Mouse (Mus musculus) liver, adult (tissue): Measurements from ENCODE around the gene Fndc9.

Experiments
- GATA4 ChIP-seq: IDR thresholded peaks from 2 replicates; pipeline ENCODE4 v1.6.1; 2014; ENCODE audit warnings: mild to moderate bottlenecking, low read length; ENCODE audit not compliant: insufficient replicate concordance

Gene Fndc9

GRCm38 (mm10) chr11:46258207-46258606 lies 22.9 kb downstream of the Fndc9 start:
- no peak for TF ChIP-seq GATA4

DNA sequence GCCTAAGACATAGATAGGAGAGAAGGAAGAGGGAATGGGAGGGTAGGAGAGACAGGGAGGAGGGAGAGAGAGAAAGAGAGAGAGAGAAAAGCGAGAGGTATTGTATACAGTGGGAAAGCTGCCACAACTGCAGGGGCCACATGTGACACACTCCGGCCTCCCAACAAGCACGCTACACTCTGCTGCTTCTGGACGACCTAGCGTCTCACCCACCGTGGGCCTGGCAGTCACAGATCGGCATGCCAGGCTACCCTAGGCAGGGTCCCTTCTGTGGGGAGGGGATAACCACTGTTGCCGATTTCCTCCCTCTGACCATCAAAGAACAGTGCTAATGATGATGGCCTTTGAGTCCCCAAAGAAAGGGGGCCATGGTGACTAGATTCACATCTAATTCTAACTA lies 23.4 kb downstream of the Fndc9 start:
- no peak for TF ChIP-seq GATA4

DNA sequence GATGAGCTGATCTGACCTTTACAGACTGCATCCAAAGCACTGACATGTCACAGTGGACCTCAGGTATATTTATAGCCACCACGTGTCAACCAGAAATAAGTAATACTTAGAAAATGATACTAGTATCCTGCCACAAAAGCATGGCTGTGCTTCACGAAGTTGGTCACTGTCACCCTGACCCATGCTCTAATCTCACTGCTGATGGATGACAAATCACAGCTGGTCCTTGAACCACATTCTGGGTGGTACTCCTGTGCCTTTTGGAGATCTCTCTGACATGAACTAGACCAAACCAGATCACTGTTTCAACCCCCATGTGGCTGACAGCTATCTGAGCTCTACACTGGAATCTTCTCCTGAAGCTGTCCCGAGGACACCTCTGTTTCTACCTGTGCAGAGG lies 27.5 kb downstream of the Fndc9 start:
- no peak for TF ChIP-seq GATA4

- TF ChIP-seq GATA4: no peak
These were observed 28.0 kb downstream of the Fndc9 start for GRCm38 (mm10) chr11:46263291-46263690.

GRCm38 (mm10) chr11:46264584-46264983 lies 29.3 kb downstream of the Fndc9 start:
- TF ChIP-seq GATA4: no peak

DNA sequence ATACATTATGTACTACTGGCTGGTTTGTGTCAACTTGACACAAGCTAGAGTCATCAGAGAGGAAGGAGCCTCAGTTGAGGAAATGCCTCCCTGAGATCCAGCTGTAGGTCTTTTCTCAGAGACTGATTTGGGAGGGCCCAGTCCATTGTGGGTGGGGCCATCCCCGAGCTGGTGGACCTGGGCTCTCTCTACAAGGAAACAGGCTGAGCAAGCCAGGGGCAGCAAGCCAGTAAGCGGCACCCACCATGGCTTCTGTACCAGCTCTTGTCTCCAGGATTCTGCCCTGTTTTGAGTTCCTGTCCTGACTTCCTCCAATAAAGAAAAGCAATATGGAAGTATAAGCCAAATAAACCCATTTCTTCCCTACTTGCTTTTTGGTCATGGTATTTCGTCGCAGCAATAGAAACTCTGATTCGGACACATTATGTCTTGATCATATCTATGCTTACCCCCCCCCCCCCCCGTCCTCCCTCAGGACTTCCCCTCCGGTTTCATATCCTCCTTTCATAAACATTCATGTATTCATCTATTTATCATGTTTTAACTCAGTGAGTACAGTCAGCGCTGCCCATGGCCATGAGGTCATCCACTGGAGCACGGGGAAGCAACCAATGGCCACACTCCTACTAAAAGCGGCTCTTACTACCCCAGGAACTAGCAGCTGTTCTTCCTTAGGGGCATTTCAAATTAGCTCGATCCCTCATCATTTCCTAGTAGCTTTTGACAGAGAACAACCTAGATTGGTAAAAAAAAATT lies 29.9 kb downstream of the Fndc9 start:
- TF ChIP-seq GATA4: no peak

GRCm38 (mm10) chr11:46268991-46269390 lies 33.7 kb downstream of the Fndc9 start:
- no peak for TF ChIP-seq GATA4

DNA sequence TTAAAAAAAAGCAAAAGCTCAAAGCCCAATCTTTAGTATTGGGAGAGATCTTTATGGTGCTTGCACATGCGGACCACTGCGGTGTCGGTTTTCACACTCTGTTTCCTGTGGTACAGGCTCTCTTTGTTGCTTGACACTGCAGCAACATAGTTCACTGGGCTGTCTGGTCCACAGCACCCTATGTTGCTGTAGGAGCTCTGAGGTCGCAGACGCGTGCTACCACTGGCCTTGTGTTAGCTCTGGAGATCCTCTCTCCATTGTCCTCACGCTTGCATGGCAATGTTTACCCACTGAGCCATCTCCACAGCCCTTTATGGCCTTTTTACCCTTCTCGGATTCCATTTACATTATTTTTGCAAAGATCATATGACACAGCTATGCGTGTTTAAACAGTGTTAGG lies 34.1 kb downstream of the Fndc9 start:
- TF ChIP-seq GATA4: no peak

DNA sequence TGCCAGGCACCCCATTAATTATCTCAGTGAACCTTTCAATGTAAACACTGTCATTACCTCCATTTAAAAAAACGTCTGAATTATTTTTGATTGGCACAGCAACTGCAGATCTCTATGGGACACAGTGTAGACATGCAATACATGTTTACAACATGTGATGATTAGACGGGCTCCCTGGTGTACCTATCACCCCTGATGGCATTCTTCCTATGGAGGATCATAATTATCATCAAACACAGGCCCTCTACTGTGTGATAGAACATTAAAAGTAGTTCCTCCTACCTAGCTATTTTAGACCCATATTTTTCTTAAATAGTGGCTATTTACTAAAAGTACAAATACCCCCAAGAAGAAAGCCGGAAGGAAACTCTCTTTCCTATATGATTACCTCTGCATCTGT lies 34.6 kb downstream of the Fndc9 start:
- no peak for TF ChIP-seq GATA4

DNA sequence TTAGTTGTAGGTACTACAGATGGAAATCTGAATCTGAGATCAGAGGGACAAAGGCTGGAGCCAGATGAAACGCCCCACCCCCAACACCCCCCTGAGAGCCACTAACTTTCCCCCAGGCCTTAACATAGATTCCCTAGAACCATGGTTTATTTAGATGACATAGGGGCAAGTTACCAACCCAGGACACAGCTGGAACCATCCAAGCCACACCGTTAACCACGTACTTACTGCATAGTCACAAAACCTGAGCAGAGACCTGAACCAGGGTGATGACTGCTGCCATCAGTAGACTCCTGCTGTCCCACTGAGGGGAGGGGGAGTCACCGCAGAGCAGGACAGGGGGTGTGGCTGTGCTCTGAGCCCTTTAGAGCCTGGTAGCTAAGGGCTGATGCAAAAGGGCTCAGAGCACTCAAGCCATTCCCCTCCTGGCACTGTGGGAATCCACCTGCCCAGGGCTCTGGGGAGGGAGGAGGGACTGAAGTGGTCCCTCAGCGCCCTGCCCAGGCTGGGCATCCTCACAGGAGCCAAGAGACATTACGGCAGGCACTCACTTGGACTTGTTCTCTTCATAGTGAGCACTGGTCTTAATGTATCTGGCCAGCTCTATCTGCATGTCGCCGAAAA lies 36.8 kb downstream of the Fndc9 start:
- no peak for TF ChIP-seq GATA4

- no peak for TF ChIP-seq GATA4
These were observed 38.6 kb downstream of the Fndc9 start for GRCm38 (mm10) chr11:46273969-46274368.

DNA sequence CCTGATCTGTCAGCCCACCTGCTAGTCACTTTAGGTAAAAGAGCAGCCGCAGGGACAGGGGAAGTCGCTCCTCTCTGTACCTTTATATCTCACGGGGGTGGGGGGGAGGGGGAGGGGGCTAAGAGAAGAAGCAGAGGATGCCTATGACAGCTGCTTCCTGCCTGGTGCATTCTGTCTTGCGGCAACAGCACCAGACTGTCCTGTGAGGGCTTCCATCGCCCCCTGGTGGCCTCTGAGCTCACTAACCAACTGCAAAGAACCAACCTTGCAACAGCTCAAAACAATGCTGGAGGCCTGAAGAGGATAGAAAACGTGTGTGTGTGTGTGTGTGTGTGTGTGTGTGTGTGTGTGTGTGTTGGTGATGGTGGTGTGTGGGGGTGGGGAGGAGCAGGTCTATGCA lies 40.0 kb downstream of the Fndc9 start:
- no peak for TF ChIP-seq GATA4

- TF ChIP-seq GATA4: no peak
These were observed 40.8 kb downstream of the Fndc9 start for GRCm38 (mm10) chr11:46276168-46276567.

GRCm38 (mm10) chr11:46276778-46277177 lies 41.4 kb downstream of the Fndc9 start:
- TF ChIP-seq GATA4: no peak

DNA sequence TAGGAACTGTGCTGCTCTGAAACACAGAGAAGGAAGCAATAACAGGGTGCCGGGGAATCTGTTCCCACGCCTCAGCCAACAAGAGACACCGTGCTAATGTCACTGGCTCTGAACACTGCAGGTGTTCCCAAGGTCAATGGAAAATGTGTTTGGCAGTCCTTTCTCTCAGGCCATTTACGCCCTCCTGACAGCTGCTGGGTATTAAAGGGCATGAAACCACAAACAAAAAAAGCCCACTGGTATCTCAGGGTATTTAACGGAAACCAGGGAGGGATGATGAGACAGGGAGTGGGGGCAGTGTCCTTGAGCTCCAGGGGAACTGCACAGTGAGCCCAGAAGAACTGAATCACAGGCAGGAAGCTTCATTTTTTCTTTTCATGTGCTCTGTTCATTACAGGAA lies 42.8 kb downstream of the Fndc9 start:
- no peak for TF ChIP-seq GATA4

DNA sequence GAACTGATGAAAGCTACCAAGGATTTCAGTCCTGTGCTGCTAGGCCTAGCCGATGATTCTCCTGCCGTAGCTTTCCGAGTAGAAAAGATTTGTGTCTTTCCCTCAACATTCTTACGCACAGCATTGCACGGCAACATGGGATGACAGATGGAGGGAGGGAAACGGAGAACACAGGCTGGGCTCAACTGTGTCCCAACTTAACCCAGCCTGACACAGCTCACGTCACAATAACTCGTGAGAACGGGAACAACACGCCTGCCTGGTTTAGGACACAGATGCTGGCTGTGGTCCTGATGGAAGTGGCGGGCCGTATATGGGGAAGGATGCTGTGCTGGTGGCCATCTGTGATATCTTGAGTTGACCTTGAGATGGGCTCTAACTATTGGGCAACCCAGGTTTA lies 43.4 kb downstream of the Fndc9 start:
- TF ChIP-seq GATA4: no peak

DNA sequence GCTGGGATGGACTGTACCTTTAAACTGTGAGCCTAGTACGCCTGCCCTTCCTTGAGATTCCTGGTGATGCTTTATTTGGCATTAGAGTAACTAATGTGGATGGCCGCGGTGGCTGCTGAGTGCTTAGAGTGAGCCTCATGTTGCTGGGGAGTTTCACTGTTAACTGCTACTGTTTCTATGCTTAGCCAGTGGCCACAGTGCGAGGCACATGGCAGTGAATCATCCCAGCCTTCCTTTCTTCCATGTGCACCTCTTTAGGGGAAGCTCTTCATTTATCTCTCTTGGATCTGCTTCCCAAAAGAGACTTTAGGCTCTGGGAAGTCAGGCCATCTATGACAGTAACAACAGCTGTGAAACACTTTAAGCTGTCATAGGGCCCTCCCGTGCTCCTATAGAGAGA lies 47.3 kb downstream of the Fndc9 start:
- TF ChIP-seq GATA4: no peak
